Mouse (Mus musculus) myocyte (in vitro differentiated cells): ENCODE measurements around the gene Actr6. TPM values are rescaled to one million over a fixed set of nuclear protein-coding genes. Genes with fewer than 3 reads are reported as not detected.

Source experiments
- H3K27me3 ChIP-seq: one replicate; pipeline ENCODE4 v1.6.1; 2011; ENCODE audit not compliant: control insufficient read depth, insufficient read depth, insufficient read length
- H3K36me3 ChIP-seq: one replicate; pipeline ENCODE4 v1.6.1; 2011; ENCODE audit not compliant: control insufficient read depth, insufficient read depth
- H3K4me2 ChIP-seq: one replicate; pipeline ENCODE4 v1.6.1; 2011; ENCODE audit warnings: low read depth, control low read depth
- H3K4me3 ChIP-seq: one replicate; pipeline ENCODE4 v1.5.1; 2011; ENCODE audit warnings: mild to moderate bottlenecking, control low read depth, moderate library complexity
- H3K79me2 ChIP-seq: one replicate; pipeline ENCODE4 v1.6.1; 2011; ENCODE audit not compliant: control insufficient read depth, insufficient read depth
- H3ac ChIP-seq: one replicate; pipeline ENCODE4 v1.6.1; 2011; ENCODE audit not compliant: control insufficient read depth, insufficient read length
- CEBPB ChIP-seq: IDR thresholded peaks from 2 replicates; pipeline ENCODE4 v1.6.1; 2011; ENCODE audit warnings: mild to moderate bottlenecking, moderate library complexity; ENCODE audit not compliant: poor library complexity, insufficient read depth, severe bottlenecking
- E2F4 ChIP-seq: IDR thresholded peaks from one replicate; pipeline ENCODE4 v1.6.1; 2011; ENCODE audit warnings: mild to moderate bottlenecking, control low read depth, moderate library complexity; ENCODE audit not compliant: insufficient read depth
- MAX ChIP-seq: IDR thresholded peaks from one replicate; pipeline ENCODE4 v1.6.1; 2011; ENCODE audit warnings: low read depth, mild to moderate bottlenecking, control low read depth
- MYOD1 ChIP-seq, 3 experiments: IDR thresholded peaks; one replicate each; pipeline ENCODE4 v1.6.1; 2011; ENCODE audit warnings: control low read depth in 2 of 3, low read depth in 2 of 3, mild to moderate bottlenecking in 2 of 3, moderate library complexity in 1 of 3; ENCODE audit not compliant: insufficient read length in 2 of 3, control insufficient read depth in 1 of 3
- MYOG ChIP-seq, 3 experiments: IDR thresholded peaks; one replicate each; pipeline ENCODE4 v1.6.1; 2011; ENCODE audit warnings: control low read depth in 2 of 3, low read depth in 2 of 3, mild to moderate bottlenecking in 2 of 3; ENCODE audit not compliant: insufficient read length in 2 of 3, control insufficient read depth in 1 of 3, insufficient read depth in 1 of 3
- POLR2A ChIP-seq: IDR thresholded peaks from one replicate; pipeline ENCODE4 v1.6.1; 2011; ENCODE audit warnings: low read depth, mild to moderate bottlenecking, control low read depth, moderate library complexity; ENCODE audit not compliant: insufficient read length
- POLR2AphosphoS2 ChIP-seq: IDR thresholded peaks from one replicate; pipeline ENCODE4 v1.6.1; 2011; ENCODE audit warnings: low read depth, control low read depth; ENCODE audit not compliant: insufficient read length
- REST ChIP-seq: IDR thresholded peaks from one replicate; pipeline ENCODE4 v1.6.1; 2011; ENCODE audit warnings: mild to moderate bottlenecking, control low read depth, moderate library complexity; ENCODE audit not compliant: insufficient read depth, insufficient read length
- SRF ChIP-seq: IDR thresholded peaks from one replicate; pipeline ENCODE4 v1.6.1; 2011; ENCODE audit warnings: low read depth; ENCODE audit not compliant: control insufficient read depth, insufficient read length
- TCF12 ChIP-seq: IDR thresholded peaks from one replicate; pipeline ENCODE4 v1.6.1; 2011; ENCODE audit warnings: mild to moderate bottlenecking, control low read depth; ENCODE audit not compliant: poor library complexity, insufficient read depth, severe bottlenecking
- TCF3 ChIP-seq: IDR thresholded peaks from one replicate; pipeline ENCODE4 v1.6.1; 2011; ENCODE audit warnings: low read depth, control low read depth; ENCODE audit not compliant: insufficient read length
- USF1 ChIP-seq: IDR thresholded peaks from one replicate; pipeline ENCODE4 v1.6.1; 2011; ENCODE audit warnings: low read depth, mild to moderate bottlenecking, control low read depth, moderate library complexity
- polyA plus RNA-seq: library from polyadenylated mRNA; unstranded; fragments of >200 nt; fragmentation: generic; extraction: Trizol; gene quantifications from one replicate; pipeline ENCODE4 v1.2.1, GENCODE M21; 2012; ENCODE audit warnings: missing spikeins

Gene Actr6
- polyA plus RNA-seq, 1 experiment = 4.5 TPM

DNA sequence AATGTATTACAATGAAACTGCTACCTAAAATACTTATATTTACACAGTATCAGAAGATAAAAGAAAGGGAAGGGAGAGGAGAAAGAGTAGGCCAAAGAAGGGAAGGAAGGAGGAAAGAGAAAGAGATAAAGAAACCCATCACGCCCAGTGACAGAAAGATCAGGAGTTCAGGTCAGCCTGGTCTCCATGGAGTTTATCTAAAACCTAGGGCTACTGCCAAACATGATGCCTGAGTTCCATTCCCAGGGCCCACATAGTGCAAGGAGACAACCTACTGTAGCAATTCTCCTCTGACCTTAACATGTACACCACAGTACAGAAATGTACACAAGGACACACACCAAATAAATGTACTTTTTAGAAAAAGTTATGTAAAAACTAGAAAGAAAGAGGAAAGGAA is 49.9 kb downstream of the Actr6 start:
- Histone ChIP-seq H3ac (no peak overlapping the region), H3K27me3 (no peaks in the 10 kb centered on the region), H3K36me3 (no peaks in the 10 kb centered on the region), H3K4me2 (no peak overlapping the region), H3K79me2 (peaks cover 47% of the 10 kb centered on the region), H3K4me3 (no peak overlapping the region)
- no peak for TF ChIP-seq MAX
- TF ChIP-seq POLR2AphosphoS2 = no peak
- no peak for TF ChIP-seq TCF12
- no peak for TF ChIP-seq MYOD1 (IDR thresholded peaks at IDR 0.05; ENCODE audit: control insufficient read depth in 1 of 3, insufficient read length in 2 of 3, low read depth in 2 of 3)
- no peak for TF ChIP-seq POLR2A
- TF ChIP-seq USF1 = no peak
- TF ChIP-seq REST = no peak
- no peak for TF ChIP-seq TCF3
- no peak for TF ChIP-seq SRF
- no peak for TF ChIP-seq MYOG (IDR thresholded peaks at IDR 0.05; ENCODE audit: control insufficient read depth in 1 of 3, insufficient read depth in 1 of 3, insufficient read length in 2 of 3, low read depth in 2 of 3)
- TF ChIP-seq E2F4 = no peak
- no peak for TF ChIP-seq CEBPB

DNA sequence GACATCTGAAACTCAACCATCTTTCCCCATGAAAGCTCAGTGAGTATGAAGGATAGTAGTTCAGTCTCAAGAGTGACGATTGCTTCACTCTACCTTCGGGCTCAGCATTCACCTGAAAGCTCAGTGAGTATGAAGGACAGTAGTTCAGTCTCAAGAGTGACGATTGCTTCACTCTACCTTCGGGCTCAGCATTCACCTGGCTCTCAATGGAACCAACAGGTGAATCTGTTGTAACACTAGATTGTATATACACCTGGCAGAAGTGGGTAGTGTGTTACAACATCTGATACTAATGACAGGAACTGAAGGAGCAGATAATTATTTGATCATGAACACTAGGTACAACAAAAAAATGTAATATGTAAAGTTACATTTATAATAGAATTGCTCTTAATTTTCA is 50.4 kb downstream of the Actr6 start:
- no peak for TF ChIP-seq MYOD1 (IDR thresholded peaks at IDR 0.05; ENCODE audit: control insufficient read depth in 1 of 3, insufficient read length in 2 of 3, low read depth in 2 of 3)
- no peak for TF ChIP-seq SRF
- TF ChIP-seq E2F4 = no peak
- TF ChIP-seq MYOG (IDR thresholded peaks at IDR 0.05; ENCODE audit: control insufficient read depth in 1 of 3, insufficient read depth in 1 of 3, insufficient read length in 2 of 3, low read depth in 2 of 3) = no peak
- no peak for TF ChIP-seq POLR2A
- TF ChIP-seq USF1 = no peak
- no peak for TF ChIP-seq REST
- no peak for TF ChIP-seq TCF3
- no peak for TF ChIP-seq CEBPB
- TF ChIP-seq MAX = no peak
- TF ChIP-seq POLR2AphosphoS2 = no peak
- no peak for TF ChIP-seq TCF12

DNA sequence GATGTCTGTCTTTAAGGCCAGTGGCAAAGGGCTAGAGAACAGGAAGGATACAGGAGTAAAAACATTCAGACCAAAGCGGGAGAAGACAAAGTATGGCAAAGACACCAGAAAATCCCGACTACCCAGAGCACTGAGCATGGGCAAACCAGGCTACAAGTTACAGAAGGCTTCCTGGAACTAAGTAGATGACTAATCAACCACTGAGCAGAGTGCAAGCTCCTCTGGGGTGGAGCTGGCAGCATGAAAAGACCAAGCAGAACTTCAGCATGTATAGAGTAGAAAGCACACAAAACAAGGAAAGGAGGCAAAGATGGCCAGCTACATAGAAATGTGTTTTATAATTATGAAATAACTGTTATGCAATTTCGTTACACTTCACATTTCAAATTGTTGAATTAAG is 51.6 kb downstream of the Actr6 start:
- peak overlapping the region; percentile 28 for H3K4me2 ChIP-seq
- no peaks in the 10 kb centered on the region for H3K36me3 ChIP-seq
- no peaks in the 10 kb centered on the region for H3K27me3 ChIP-seq
- TF ChIP-seq USF1 (no peak), E2F4 (no peak), MAX (no peak), SRF (no peak), POLR2A (no peak), TCF3 (no peak), MYOD1 (IDR thresholded peaks at IDR 0.05; ENCODE audit: control insufficient read depth in 1 of 3, insufficient read length in 2 of 3, low read depth in 2 of 3) (no peak), REST (no peak), POLR2AphosphoS2 (no peak), TCF12 (no peak), CEBPB (no peak), MYOG (IDR thresholded peaks at IDR 0.05; ENCODE audit: control insufficient read depth in 1 of 3, insufficient read depth in 1 of 3, insufficient read length in 2 of 3, low read depth in 2 of 3) (no peak)
- no peak overlapping the region for H3K4me3 ChIP-seq
- H3K79me2 ChIP-seq = peaks cover 42% of the 10 kb centered on the region
- no peak overlapping the region for H3ac ChIP-seq

More for the DNA sequence above, 50.4 kb downstream of the Actr6 start:
- no peaks in the 10 kb centered on the region for H3K36me3 ChIP-seq
- H3ac ChIP-seq = no peak overlapping the region
- H3K4me3 ChIP-seq = no peak overlapping the region
- H3K79me2 ChIP-seq = peaks cover 47% of the 10 kb centered on the region
- H3K4me2 ChIP-seq = no peak overlapping the region
- H3K27me3 ChIP-seq = no peaks in the 10 kb centered on the region

DNA sequence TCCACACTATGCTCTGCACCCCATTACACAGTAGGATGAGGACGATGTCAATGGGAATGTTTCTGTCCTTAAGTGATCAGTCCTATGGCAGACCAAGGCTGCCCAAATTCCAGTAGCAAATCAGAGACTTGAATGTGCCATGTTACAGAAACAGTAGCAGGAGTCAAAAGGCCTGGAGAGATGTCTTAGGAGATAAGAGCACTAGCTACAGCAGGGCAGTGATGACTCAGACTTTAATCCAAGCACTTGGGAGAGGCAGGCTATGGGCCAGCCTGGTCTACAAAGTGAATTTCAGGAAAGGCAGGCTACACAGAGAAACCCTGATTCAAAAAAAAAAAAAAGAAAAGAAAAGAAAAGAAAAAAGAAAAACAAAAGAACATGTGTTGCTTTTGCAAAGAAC is 52.6 kb downstream of the Actr6 start:
- no peak overlapping the region for H3K4me3 ChIP-seq

More for the DNA sequence above, 52.6 kb downstream of the Actr6 start:
- TF ChIP-seq E2F4 = no peak
- no peak for TF ChIP-seq MAX
- TF ChIP-seq CEBPB = no peak
- no peak for TF ChIP-seq TCF12
- no peak for TF ChIP-seq MYOG (IDR thresholded peaks at IDR 0.05; ENCODE audit: control insufficient read depth in 1 of 3, insufficient read depth in 1 of 3, insufficient read length in 2 of 3, low read depth in 2 of 3)
- TF ChIP-seq MYOD1 (IDR thresholded peaks at IDR 0.05; ENCODE audit: control insufficient read depth in 1 of 3, insufficient read length in 2 of 3, low read depth in 2 of 3) = no peak
- no peak for TF ChIP-seq SRF
- no peak for TF ChIP-seq TCF3
- no peak for TF ChIP-seq REST
- no peak for TF ChIP-seq POLR2A
- TF ChIP-seq USF1 = no peak
- TF ChIP-seq POLR2AphosphoS2 = no peak
- no peak overlapping the region for H3K4me2 ChIP-seq
- no peaks in the 10 kb centered on the region for H3K27me3 ChIP-seq
- H3ac ChIP-seq = no peak overlapping the region
- H3K79me2 ChIP-seq = peaks cover 31% of the 10 kb centered on the region
- H3K36me3 ChIP-seq = no peaks in the 10 kb centered on the region
